Mouse (Mus musculus): ENCODE results near the gene Acadl. TPM values are rescaled to one million over a fixed set of nuclear protein-coding genes. Genes with fewer than 3 reads are reported as not detected.

Acadl gene
- total and polyA plus RNA-seq, 2 experiments from 2014 or later: 267 to 1,733 TPM

DNA sequence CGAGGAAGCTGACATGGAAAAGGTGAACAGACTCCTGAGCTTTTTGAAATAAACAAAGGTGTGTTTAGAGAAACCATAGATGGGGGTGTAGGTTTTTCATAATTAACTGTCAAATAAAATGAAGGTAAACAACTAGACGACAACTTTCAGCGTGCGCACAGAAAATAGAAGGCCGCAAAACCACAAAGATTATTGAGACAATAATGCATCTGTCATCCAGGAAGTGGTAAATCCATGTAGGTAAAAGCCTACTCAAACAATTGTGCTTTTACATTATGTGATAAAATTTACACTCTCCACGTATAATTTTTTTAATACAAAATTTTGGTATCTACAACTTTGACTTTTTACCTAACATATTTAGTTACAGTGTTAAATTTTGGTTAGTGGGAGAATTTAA lies 11.7 kb upstream of the Acadl start:
- H3K27ac ChIP-seq (ENCODE audit: low read depth): no peak overlapping the region
- no peak overlapping the region for H3K9ac ChIP-seq (replicated peaks; ENCODE audit: low read depth, low read length)
- H3K4me2 ChIP-seq (ENCODE audit: low read depth, low read length): no peak overlapping the region
- no peak for DNase-seq (ENCODE audit: low spot score)
- no peaks in the 10 kb centered on the region for H3K36me3 ChIP-seq (replicated peaks; ENCODE audit: control insufficient read depth, insufficient read depth, low read length)
- H3K4me1 ChIP-seq (ENCODE audit: control insufficient read depth, insufficient read depth): peaks cover 17% of the 10 kb centered on the region; the same call in 1 of the 2 replicates
- no peaks in the 10 kb centered on the region for H3K27me3 ChIP-seq (ENCODE audit: control insufficient read depth, insufficient read depth, low read length)
- H3K9me3 ChIP-seq (replicated peaks; ENCODE audit: control insufficient read depth, low read length): no peaks in the 10 kb centered on the region
- 88% methylated on average over 6 of the region's 6 CpGs for WGBS
- no peak for ATAC-seq (ENCODE audit: insufficient read depth, low read depth)
- no peak for TF ChIP-seq EP300 (IDR thresholded peaks at IDR 0.05; ENCODE audit: low read depth)
- TF ChIP-seq CTCF (IDR thresholded peaks at IDR 0.05; ENCODE audit: low read depth): no peak
- no peak overlapping the region for H3K4me3 ChIP-seq (ENCODE audit: low read depth, low read length)

GRCm38 (mm10) chr1:66871591-66871990 lies 8.5 kb upstream of the Acadl start:
- Histone ChIP-seq H3K36me3 (replicated peaks; ENCODE audit: control insufficient read depth, insufficient read depth, low read length) (no peaks in the 10 kb centered on the region), H3K4me2 (ENCODE audit: low read depth, low read length) (0 out of 2 replicates have a peak overlapping the region, but pooled peaks have one; percentile 29), H3K9me3 (replicated peaks; ENCODE audit: control insufficient read depth, low read length) (no peaks in the 10 kb centered on the region), H3K27me3 (ENCODE audit: control insufficient read depth, insufficient read depth, low read length) (no peaks in the 10 kb centered on the region), H3K27ac (ENCODE audit: low read depth) (peak overlapping the region; percentile 90), H3K4me3 (ENCODE audit: low read depth, low read length) (no peak overlapping the region), H3K9ac (replicated peaks; ENCODE audit: low read depth, low read length) (no peak overlapping the region), H3K4me1 (ENCODE audit: control insufficient read depth, insufficient read depth) (peaks cover 18% of the 10 kb centered on the region; the same call in 1 of the 2 replicates)
- DNase-seq (ENCODE audit: low spot score): peak; percentile 80
- WGBS: 15% methylated on average over 7 of the region's 7 CpGs
- ATAC-seq (ENCODE audit: insufficient read depth, low read depth): peak; percentile 76
- TF ChIP-seq CTCF (IDR thresholded peaks at IDR 0.05; ENCODE audit: low read depth) (no peak), EP300 (IDR thresholded peaks at IDR 0.05; ENCODE audit: low read depth) (peak; percentile 46; the same call in 1 of the 2 replicates)

DNA sequence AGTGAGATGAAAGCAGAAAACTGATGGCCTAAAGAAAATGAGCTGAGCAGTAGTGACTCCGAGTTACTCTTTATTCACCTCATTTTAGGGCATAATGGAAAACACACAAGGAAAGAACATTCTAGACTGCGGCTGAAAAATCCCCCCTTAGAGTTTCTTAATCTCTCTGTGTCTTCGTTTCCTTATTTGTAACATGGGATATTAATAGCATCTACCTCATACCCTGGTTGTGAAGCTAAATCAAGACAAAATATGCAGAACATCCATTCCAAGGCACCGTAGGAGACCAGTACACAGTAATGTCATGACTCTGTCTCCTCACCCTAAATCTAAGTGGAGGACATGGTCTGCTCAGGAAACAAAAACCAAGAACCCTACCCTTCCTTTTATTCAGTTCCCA lies 2.6 kb upstream of the Acadl start:
- 36% methylated on average over 4 of the region's 4 CpGs for WGBS
- Histone ChIP-seq H3K4me2 (ENCODE audit: low read depth, low read length) (no peak overlapping the region), H3K9ac (replicated peaks; ENCODE audit: low read depth, low read length) (no peak overlapping the region), H3K36me3 (replicated peaks; ENCODE audit: control insufficient read depth, insufficient read depth, low read length) (0 out of 2 replicates have a peak, but pooled peaks cover under 1% of the 10 kb centered on the region), H3K27me3 (ENCODE audit: control insufficient read depth, insufficient read depth, low read length) (no peaks in the 10 kb centered on the region), H3K27ac (ENCODE audit: low read depth) (peak overlapping the region; percentile 100), H3K4me3 (ENCODE audit: low read depth, low read length) (no peak overlapping the region), H3K9me3 (replicated peaks; ENCODE audit: control insufficient read depth, low read length) (no peaks in the 10 kb centered on the region), H3K4me1 (ENCODE audit: control insufficient read depth, insufficient read depth) (peaks cover 20% of the 10 kb centered on the region)
- TF ChIP-seq EP300 (IDR thresholded peaks at IDR 0.05; ENCODE audit: low read depth) (no peak), CTCF (IDR thresholded peaks at IDR 0.05; ENCODE audit: low read depth) (no peak)
- ATAC-seq (ENCODE audit: insufficient read depth, low read depth) (no peak), DNase-seq (ENCODE audit: low spot score) (peak; percentile 74)

DNA sequence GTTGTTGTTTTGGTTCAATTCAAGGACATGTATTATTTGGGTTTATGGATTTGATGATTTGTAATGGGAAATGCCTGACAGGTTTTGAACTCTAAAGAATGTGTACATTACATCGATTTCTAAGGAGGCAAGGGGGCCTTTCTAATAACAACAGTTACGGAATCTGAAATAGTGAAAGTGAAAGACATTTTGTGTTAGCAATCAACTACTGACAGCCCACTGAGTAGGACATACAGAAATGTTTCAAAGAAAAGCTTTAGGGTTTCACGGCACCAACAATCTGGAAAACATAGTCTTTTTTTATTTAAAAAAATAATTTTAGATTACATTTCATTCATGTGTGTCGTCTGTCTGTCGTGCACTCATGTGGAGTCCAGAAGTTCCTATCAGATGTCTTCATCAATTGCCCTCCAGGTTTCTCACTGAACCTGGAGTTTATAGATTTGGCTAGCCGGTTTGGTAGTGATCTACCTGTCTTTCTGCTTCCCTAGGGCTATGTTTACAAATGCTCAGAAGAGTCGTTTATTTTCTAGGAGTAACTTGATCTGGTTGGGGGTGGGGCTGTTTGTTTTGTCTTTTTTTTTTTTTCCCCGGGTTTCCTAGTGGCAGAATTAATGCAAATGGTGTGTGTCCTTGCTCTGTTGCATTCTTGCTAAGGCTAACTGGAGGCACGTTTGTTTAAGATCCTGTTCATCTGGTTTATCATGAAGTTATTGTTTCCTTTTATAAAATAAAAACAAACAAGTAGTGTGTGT lies 841 bp upstream of the Acadl start:
- H3K27me3 ChIP-seq (ENCODE audit: control insufficient read depth, insufficient read depth, low read length): no peaks in the 10 kb centered on the region
- DNase-seq (ENCODE audit: low spot score) (peak; percentile 44), ATAC-seq (ENCODE audit: insufficient read depth, low read depth) (no peak)
- peak overlapping the region; percentile 99 for H3K4me3 ChIP-seq (ENCODE audit: low read depth, low read length)
- peak overlapping the region; percentile 99 for H3K9ac ChIP-seq (replicated peaks; ENCODE audit: low read depth, low read length)
- H3K9me3 ChIP-seq (replicated peaks; ENCODE audit: control insufficient read depth, low read length): 0 out of 2 replicates have a peak, but pooled peaks cover 4% of the 10 kb centered on the region
- H3K4me2 ChIP-seq (ENCODE audit: low read depth, low read length): peak overlapping the region; percentile 69
- 6% methylated on average over 9 of the region's 9 CpGs for WGBS
- peak overlapping the region; percentile 100 for H3K27ac ChIP-seq (ENCODE audit: low read depth)
- H3K4me1 ChIP-seq (ENCODE audit: control insufficient read depth, insufficient read depth): peaks cover 17% of the 10 kb centered on the region
- peaks cover 7% of the 10 kb centered on the region; the same call in 1 of the 2 replicates for H3K36me3 ChIP-seq (replicated peaks; ENCODE audit: control insufficient read depth, insufficient read depth, low read length)
- no peak for TF ChIP-seq CTCF (IDR thresholded peaks at IDR 0.05; ENCODE audit: low read depth)
- no peak for TF ChIP-seq EP300 (IDR thresholded peaks at IDR 0.05; ENCODE audit: low read depth)

DNA sequence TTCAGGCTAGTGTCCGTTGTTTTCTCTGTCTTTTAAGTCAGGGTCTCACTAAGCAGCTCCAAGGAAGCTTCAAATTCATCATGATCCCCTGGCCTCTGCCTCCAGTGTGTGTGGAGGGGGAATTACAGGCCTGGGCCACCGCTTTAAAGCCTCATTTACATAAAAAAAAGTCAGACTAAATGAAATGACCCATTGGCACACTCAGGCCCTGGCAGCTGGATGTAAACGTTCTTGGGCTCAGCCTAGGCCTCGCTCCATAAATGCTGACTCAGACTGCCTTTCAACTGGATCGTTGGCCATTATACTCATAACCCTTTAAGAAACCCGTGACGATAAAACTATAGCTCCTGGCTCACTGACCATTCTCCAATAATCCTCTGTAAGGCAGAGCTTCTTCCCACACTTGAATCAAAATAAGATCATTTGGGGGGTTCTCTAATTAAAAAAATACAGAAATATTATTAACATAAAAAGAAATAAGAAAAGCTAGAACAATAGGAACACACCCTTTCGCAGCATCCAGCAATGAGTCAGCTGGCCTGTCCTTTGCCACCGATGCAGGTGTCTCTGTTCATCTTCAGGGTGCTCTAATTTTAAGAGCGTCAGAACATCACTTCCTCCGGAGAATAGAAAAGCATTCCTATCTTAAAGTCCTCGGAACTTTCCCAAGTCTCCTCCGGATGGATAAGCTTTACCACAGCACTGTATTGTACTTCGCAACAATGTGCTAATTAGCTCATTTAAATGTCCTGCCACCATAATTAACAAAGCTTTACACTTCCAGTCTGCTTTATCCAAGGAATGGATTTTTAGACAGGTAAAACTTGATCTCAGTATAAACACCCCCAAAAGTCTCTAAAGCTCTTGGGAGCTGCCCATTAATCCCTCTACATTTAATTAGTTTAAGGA lies 1.1 kb downstream of the Acadl start:
- DNase-seq (ENCODE audit: low spot score): no peak
- ATAC-seq (ENCODE audit: insufficient read depth, low read depth): no peak
- Histone ChIP-seq H3K27ac (ENCODE audit: low read depth) (peak overlapping the region; percentile 100), H3K9ac (replicated peaks; ENCODE audit: low read depth, low read length) (peak overlapping the region; percentile 99), H3K36me3 (replicated peaks; ENCODE audit: control insufficient read depth, insufficient read depth, low read length) (peaks cover 26% of the 10 kb centered on the region), H3K4me2 (ENCODE audit: low read depth, low read length) (peak overlapping the region; percentile 69), H3K27me3 (ENCODE audit: control insufficient read depth, insufficient read depth, low read length) (no peaks in the 10 kb centered on the region), H3K4me1 (ENCODE audit: control insufficient read depth, insufficient read depth) (peaks cover 17% of the 10 kb centered on the region), H3K9me3 (replicated peaks; ENCODE audit: control insufficient read depth, low read length) (0 out of 2 replicates have a peak, but pooled peaks cover 4% of the 10 kb centered on the region), H3K4me3 (ENCODE audit: low read depth, low read length) (peak overlapping the region; percentile 99)
- TF ChIP-seq EP300 (IDR thresholded peaks at IDR 0.05; ENCODE audit: low read depth) (no peak), CTCF (IDR thresholded peaks at IDR 0.05; ENCODE audit: low read depth) (no peak)
- 14% methylated on average over 14 of the region's 14 CpGs for WGBS

Data from heart, postnatal 0 days (tissue).